Mouse (Mus musculus) midbrain, embryonic 10.5 days (tissue): ENCODE measurements at regions not wholly inside any gene's neighbourhood (a gene's known extent, or its start where the extent isn't known, plus 50 kb on each side); places are given as distances from the start of the nearest gene placed in this dataset.

ENCODE experiments used
- DNase-seq: peaks from one replicate; pipeline ENCODE4 v3.0.0-alpha.2; 2017; ENCODE audit warnings: low spot score
- H3K27ac ChIP-seq: fragments of 300-500 bp; sonication (generic); replicated peaks from 2 replicates; pipeline ENCODE4 v1.5.1; 2016; ENCODE audit warnings: mild to moderate bottlenecking
- H3K27me3 ChIP-seq: fragments of 300-500 bp; sonication (generic); 2 replicates; pipeline ENCODE4 v1.6.1; 2016; ENCODE audit warnings: low read depth, mild to moderate bottlenecking; ENCODE audit not compliant: poor library complexity, severe bottlenecking
- H3K36me3 ChIP-seq: fragments of 300-500 bp; sonication (generic); 2 replicates; pipeline ENCODE4 v1.6.1; 2016; ENCODE audit warnings: mild to moderate bottlenecking, moderate library complexity
- H3K4me1 ChIP-seq: fragments of 300-500 bp; sonication (generic); 2 replicates; pipeline ENCODE4 v1.6.1; 2016
- H3K4me3 ChIP-seq: fragments of 300-500 bp; sonication (generic); 2 replicates; pipeline ENCODE4 v1.5.1; 2016; ENCODE audit warnings: mild to moderate bottlenecking, moderate library complexity
- H3K9me3 ChIP-seq: fragments of 300-500 bp; sonication (generic); replicated peaks from 2 replicates; pipeline ENCODE4 v1.6.1; 2016; ENCODE audit warnings: mild to moderate bottlenecking
- WGBS: fragments of 180-500 bp; shearing (Covaris S2); methylation state at CpG from one replicate; pipeline ENCODE4 v1.1.7; 2016; 5-methylcytosine and 5-hydroxymethylcytosine counted together

GRCm38 (mm10) chr3:53931745-53932144, 68.1 kb upstream of the Ufm1 start:
- WGBS = 83% methylated on average over 6 of the region's 6 CpGs
- no peak overlapping the region for H3K27ac ChIP-seq
- no peaks in the 10 kb centered on the region for H3K27me3 ChIP-seq

GRCm38 (mm10) chr3:53919941-53920340, 56.3 kb upstream of the Ufm1 start:
- H3K36me3 ChIP-seq = no peaks in the 10 kb centered on the region
- H3K9me3 ChIP-seq = no peaks in the 10 kb centered on the region
- no peak overlapping the region for H3K27ac ChIP-seq
- no peaks in the 10 kb centered on the region for H3K4me1 ChIP-seq
- no peak for DNase-seq
- 95% methylated on average over 2 of the region's 2 CpGs for WGBS
- no peak overlapping the region for H3K4me3 ChIP-seq
- no peaks in the 10 kb centered on the region for H3K27me3 ChIP-seq

More at GRCm38 (mm10) chr3:53931745-53932144, 68.1 kb upstream of the Ufm1 start:
- Histone ChIP-seq H3K36me3 (no peaks in the 10 kb centered on the region), H3K9me3 (no peaks in the 10 kb centered on the region), H3K4me1 (no peaks in the 10 kb centered on the region), H3K4me3 (no peak overlapping the region)
- no peak for DNase-seq

GRCm38 (mm10) chr3:53919541-53919940, 55.9 kb upstream of the Ufm1 start:
- Histone ChIP-seq H3K9me3 (no peaks in the 10 kb centered on the region), H3K27me3 (no peaks in the 10 kb centered on the region), H3K36me3 (no peaks in the 10 kb centered on the region), H3K4me3 (no peak overlapping the region), H3K27ac (no peak overlapping the region), H3K4me1 (no peaks in the 10 kb centered on the region)
- DNase-seq = no peak
- 92% methylated on average over 3 of the region's 3 CpGs for WGBS

- H3K4me3 ChIP-seq = no peak overlapping the region
- no peaks in the 10 kb centered on the region for H3K4me1 ChIP-seq
- H3K27me3 ChIP-seq = no peaks in the 10 kb centered on the region
- H3K36me3 ChIP-seq = no peaks in the 10 kb centered on the region
- WGBS = 92% methylated on average over 3 of the region's 3 CpGs
- H3K9me3 ChIP-seq = no peaks in the 10 kb centered on the region
- DNase-seq = no peak
- H3K27ac ChIP-seq = no peak overlapping the region
Observed at GRCm38 (mm10) chr3:53917960-53918359, 54.3 kb upstream of the Ufm1 start.

GRCm38 (mm10) chr3:53913984-53914669, 50.5 kb upstream of the Ufm1 start:
- Histone ChIP-seq H3K36me3 (no peaks in the 10 kb centered on the region), H3K9me3 (no peaks in the 10 kb centered on the region), H3K4me1 (no peaks in the 10 kb centered on the region), H3K27ac (no peak overlapping the region), H3K4me3 (no peak overlapping the region), H3K27me3 (no peaks in the 10 kb centered on the region)
- no peak for DNase-seq
- WGBS = 91% methylated on average over 3 of the region's 3 CpGs
